Mouse (Mus musculus) ES-Bruce4 (cell line): ENCODE measurements around the gene Ice2. TPM values are rescaled to one million over a fixed set of nuclear protein-coding genes. Genes with fewer than 3 reads are reported as not detected.

Experiments used
- H3K27ac ChIP-seq: 2 replicates; pipeline ENCODE4 v1.5.1; 2012; ENCODE audit warnings: low read length, inconsistent platforms; ENCODE audit not compliant: insufficient read depth
- H3K27me3 ChIP-seq: 2 replicates; pipeline ENCODE4 v1.6.1; 2012; ENCODE audit warnings: mild to moderate bottlenecking, low read length, inconsistent platforms; ENCODE audit not compliant: control insufficient read depth, poor library complexity, insufficient read depth, severe bottlenecking
- H3K36me3 ChIP-seq: 2 replicates; pipeline ENCODE4 v1.6.1; 2012; ENCODE audit warnings: inconsistent platforms, mild to moderate bottlenecking, low read length, moderate library complexity; ENCODE audit not compliant: control insufficient read depth, poor library complexity, insufficient read depth, severe bottlenecking
- H3K4me1 ChIP-seq: one replicate; pipeline ENCODE4 v1.8.1; 2011; ENCODE audit warnings: low read length; ENCODE audit not compliant: control insufficient read depth, insufficient read depth
- H3K4me3 ChIP-seq: 2 replicates; pipeline ENCODE4 v1.5.1; 2011; ENCODE audit warnings: low read depth, mild to moderate bottlenecking, low read length
- H3K9ac ChIP-seq: 2 replicates; pipeline ENCODE4 v1.6.1; 2012; ENCODE audit warnings: low read depth, mild to moderate bottlenecking, inconsistent platforms; ENCODE audit not compliant: poor library complexity, severe bottlenecking
- H3K9me3 ChIP-seq: replicated peaks from 2 replicates; pipeline ENCODE4 v1.6.1; 2012; ENCODE audit warnings: mild to moderate bottlenecking, low read length, inconsistent platforms; ENCODE audit not compliant: control insufficient read depth, poor library complexity, insufficient read depth, severe bottlenecking
- CTCF ChIP-seq: IDR thresholded peaks from one replicate; pipeline ENCODE4 v1.8.1; 2011; ENCODE audit warnings: low read depth, low read length
- EP300 ChIP-seq: IDR thresholded peaks from 2 replicates; pipeline ENCODE4 v1.6.1; 2011; ENCODE audit warnings: low read depth, low read length; ENCODE audit not compliant: insufficient read depth
- POLR2A ChIP-seq: IDR thresholded peaks from one replicate; pipeline ENCODE4 v1.8.1; 2011; ENCODE audit warnings: low read length; ENCODE audit not compliant: insufficient read depth
- polyA plus RNA-seq: library from polyadenylated mRNA; stranded (reverse); fragments of >200 nt; gene quantifications from 2 replicates; pipeline ENCODE4 v1.2.4, GENCODE M21; 2011; ENCODE audit warnings: low read depth; ENCODE audit not compliant: missing spikeins, insufficient read depth, insufficient read length

Gene Ice2
- polyA plus RNA-seq, 1 experiment, result 25.7 TPM

- TF ChIP-seq EP300 (no peak), POLR2A (no peak), CTCF (no peak)
- H3K9ac ChIP-seq, result no peak overlapping the region
- H3K27me3 ChIP-seq, result no peaks in the 10 kb centered on the region
- H3K4me3 ChIP-seq, result no peak overlapping the region
- peaks cover 3% of the 10 kb centered on the region for H3K4me1 ChIP-seq
- no peak overlapping the region for H3K27ac ChIP-seq
- H3K9me3 ChIP-seq, result no peaks in the 10 kb centered on the region
- H3K36me3 ChIP-seq, result no peaks in the 10 kb centered on the region
Observed at GRCm38 (mm10) chr9:69466098-69466497, 68.4 kb downstream of the Ice2 start.

- Histone ChIP-seq H3K4me1 (peaks cover 3% of the 10 kb centered on the region), H3K9me3 (no peaks in the 10 kb centered on the region), H3K4me3 (no peak overlapping the region), H3K36me3 (no peaks in the 10 kb centered on the region), H3K27ac (no peak overlapping the region), H3K27me3 (no peaks in the 10 kb centered on the region), H3K9ac (no peak overlapping the region)
- no peak for TF ChIP-seq POLR2A
- TF ChIP-seq CTCF, result no peak
- no peak for TF ChIP-seq EP300
Observed at GRCm38 (mm10) chr9:69467310-69467939, 69.7 kb downstream of the Ice2 start.

GRCm38 (mm10) chr9:69468991-69469390 lies 71.3 kb downstream of the Ice2 start:
- Histone ChIP-seq H3K4me1 (peaks cover 3% of the 10 kb centered on the region), H3K4me3 (no peak overlapping the region)

GRCm38 (mm10) chr9:69470362-69470761 lies 72.7 kb downstream of the Ice2 start:
- H3K27me3 ChIP-seq, result no peaks in the 10 kb centered on the region
- H3K4me3 ChIP-seq, result no peak overlapping the region
- H3K9ac ChIP-seq, result no peak overlapping the region
- no peak overlapping the region for H3K27ac ChIP-seq
- H3K9me3 ChIP-seq, result no peaks in the 10 kb centered on the region
- H3K4me1 ChIP-seq, result peaks cover 3% of the 10 kb centered on the region
- TF ChIP-seq POLR2A (no peak), EP300 (no peak), CTCF (no peak)
- no peaks in the 10 kb centered on the region for H3K36me3 ChIP-seq

More at GRCm38 (mm10) chr9:69468991-69469390, 71.3 kb downstream of the Ice2 start:
- TF ChIP-seq POLR2A, result no peak
- no peak for TF ChIP-seq EP300
- no peak for TF ChIP-seq CTCF
- H3K27ac ChIP-seq, result no peak overlapping the region
- H3K36me3 ChIP-seq, result no peaks in the 10 kb centered on the region
- no peak overlapping the region for H3K9ac ChIP-seq
- H3K9me3 ChIP-seq, result no peaks in the 10 kb centered on the region
- H3K27me3 ChIP-seq, result no peaks in the 10 kb centered on the region

- Histone ChIP-seq H3K9ac (no peak overlapping the region), H3K4me1 (peaks cover 3% of the 10 kb centered on the region), H3K9me3 (no peaks in the 10 kb centered on the region), H3K4me3 (no peak overlapping the region), H3K27ac (no peak overlapping the region), H3K36me3 (no peaks in the 10 kb centered on the region), H3K27me3 (no peaks in the 10 kb centered on the region)
- no peak for TF ChIP-seq POLR2A
- no peak for TF ChIP-seq EP300
- TF ChIP-seq CTCF, result no peak
Observed at GRCm38 (mm10) chr9:69470921-69471320, 73.2 kb downstream of the Ice2 start.

- TF ChIP-seq EP300, result no peak
- H3K36me3 ChIP-seq, result no peaks in the 10 kb centered on the region
- no peaks in the 10 kb centered on the region for H3K9me3 ChIP-seq
- H3K4me3 ChIP-seq, result no peak overlapping the region
- no peaks in the 10 kb centered on the region for H3K27me3 ChIP-seq
- peaks cover 2% of the 10 kb centered on the region for H3K4me1 ChIP-seq
- no peak overlapping the region for H3K9ac ChIP-seq
- H3K27ac ChIP-seq, result no peak overlapping the region
Observed at GRCm38 (mm10) chr9:69472724-69473123, 75.0 kb downstream of the Ice2 start.
